Mouse (Mus musculus): ENCODE measurements around the gene Il17rb. TPM values are rescaled to one million over a fixed set of nuclear protein-coding genes. Genes with fewer than 3 reads are reported as not detected.

The Il17rb gene
- total and polyA plus RNA-seq, 3 experiments, result 0.33 TPM; not detected in 2

DNA sequence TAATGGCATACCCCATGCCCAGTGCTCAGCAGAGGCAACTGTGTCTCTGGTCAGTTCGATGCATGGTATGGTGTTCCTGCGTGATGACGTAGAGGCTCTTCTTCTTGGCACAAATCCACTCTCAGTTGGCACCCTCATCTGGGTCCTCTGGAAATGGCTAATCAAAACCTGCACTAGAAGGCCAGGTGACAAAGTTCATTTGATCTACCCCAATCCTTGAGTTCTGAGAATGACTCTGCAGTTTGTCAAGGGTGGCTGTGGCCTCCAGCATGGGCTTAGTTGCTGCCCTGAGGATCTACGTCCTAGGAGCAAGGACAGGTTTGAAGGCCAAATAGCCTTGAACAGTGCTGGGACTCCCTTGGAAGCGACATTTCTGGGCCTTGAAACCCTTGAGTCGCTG, 10.2 kb upstream of the Il17rb start:
- Histone ChIP-seq H3K4me3 (ENCODE audit: low read depth, low read length) (no peak overlapping the region), H3K9me3 (replicated peaks) (no peaks in the 10 kb centered on the region), H3K27me3 (ENCODE audit: insufficient read depth, low read length) (no peaks in the 10 kb centered on the region), H3K36me3 (replicated peaks) (no peaks in the 10 kb centered on the region), H3K4me1 (ENCODE audit: insufficient read depth, low read depth, low read length) (no peaks in the 10 kb centered on the region)
- TF ChIP-seq GATA1 (IDR thresholded peaks at IDR 0.05; ENCODE audit: borderline replicate concordance, low read length) (no peak), POLR2AphosphoS5 (IDR thresholded peaks at IDR 0.05; ENCODE audit: insufficient replicate concordance, low read depth, low read length) (no peak), GATA2 (IDR thresholded peaks at IDR 0.05; ENCODE audit: borderline replicate concordance, low read depth, low read length) (no peak), TAL1 (conservative IDR thresholded peaks at IDR 0.05; ENCODE audit: low read depth, low read length) (no peak), CTCF (IDR thresholded peaks at IDR 0.05; ENCODE audit: low read depth, low read length) (no peak)
- ATAC-seq (ENCODE audit: extremely low read depth, insufficient number of reproducible peaks, low FRiP score, poor library complexity, severe bottlenecking) (no peak), DNase-seq (ENCODE audit: low spot score) (no peak)

DNA sequence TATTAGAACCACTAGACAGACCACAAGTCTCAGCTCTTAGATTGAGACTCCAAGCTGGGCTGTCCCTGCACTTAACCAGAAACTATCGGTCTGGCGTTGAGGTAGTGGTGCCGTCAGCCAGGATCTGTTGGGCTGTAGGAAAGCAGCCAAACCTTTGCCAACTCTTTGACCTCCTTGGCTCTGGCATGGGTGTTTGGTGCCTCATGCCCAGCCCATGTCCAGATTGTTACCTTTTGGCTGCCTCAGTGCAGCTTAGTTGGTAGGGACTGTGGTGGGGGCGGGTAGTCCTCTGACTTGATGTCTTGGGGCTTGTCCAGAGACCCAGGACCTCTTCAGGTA, 9.7 kb upstream of the Il17rb start:
- H3K27me3 ChIP-seq (ENCODE audit: insufficient read depth, low read length), result no peaks in the 10 kb centered on the region
- ATAC-seq (ENCODE audit: extremely low read depth, insufficient number of reproducible peaks, low FRiP score, poor library complexity, severe bottlenecking) (no peak), DNase-seq (ENCODE audit: low spot score) (no peak)
- H3K4me1 ChIP-seq (ENCODE audit: insufficient read depth, low read depth, low read length), result no peaks in the 10 kb centered on the region
- no peak overlapping the region for H3K4me3 ChIP-seq (ENCODE audit: low read depth, low read length)
- H3K9me3 ChIP-seq (replicated peaks), result no peaks in the 10 kb centered on the region
- no peaks in the 10 kb centered on the region for H3K36me3 ChIP-seq (replicated peaks)
- TF ChIP-seq POLR2AphosphoS5 (IDR thresholded peaks at IDR 0.05; ENCODE audit: insufficient replicate concordance, low read depth, low read length), result no peak
- TF ChIP-seq GATA1 (IDR thresholded peaks at IDR 0.05; ENCODE audit: borderline replicate concordance, low read length), result no peak
- no peak for TF ChIP-seq TAL1 (conservative IDR thresholded peaks at IDR 0.05; ENCODE audit: low read depth, low read length)
- TF ChIP-seq GATA2 (IDR thresholded peaks at IDR 0.05; ENCODE audit: borderline replicate concordance, low read depth, low read length), result no peak
- no peak for TF ChIP-seq CTCF (IDR thresholded peaks at IDR 0.05; ENCODE audit: low read depth, low read length)

DNA sequence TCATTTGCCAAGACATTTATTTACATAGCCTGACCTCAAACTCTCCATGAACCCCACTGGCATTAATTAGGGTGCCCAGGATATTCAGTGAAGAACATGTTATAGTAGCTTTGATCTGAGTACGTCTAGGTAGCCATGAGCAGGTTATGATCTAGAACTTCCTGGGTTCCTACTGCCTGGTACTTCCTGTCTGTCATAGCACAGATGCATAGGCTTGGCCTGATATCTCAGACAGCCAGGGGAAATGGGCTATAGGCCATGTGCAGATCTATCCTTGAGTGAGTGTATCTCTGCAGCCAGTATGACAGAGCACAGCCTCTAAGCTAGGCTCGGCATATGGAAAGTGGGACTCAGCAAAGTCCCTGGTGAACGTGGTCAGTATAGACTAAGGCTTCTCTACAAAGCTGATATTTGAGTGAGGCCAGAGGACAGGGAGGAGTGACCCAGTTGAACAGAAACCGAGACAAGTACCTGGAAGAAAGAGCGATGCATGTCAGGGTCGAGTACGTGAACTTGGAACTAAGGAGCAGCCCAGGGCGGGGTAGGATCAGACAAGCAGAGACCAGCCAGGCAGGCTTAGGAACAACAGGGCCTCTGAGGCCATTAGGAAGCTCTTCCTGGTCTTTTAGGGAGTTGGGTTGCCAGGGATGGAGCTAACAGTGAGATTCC, 9.2 kb upstream of the Il17rb start:
- Histone ChIP-seq H3K9me3 (replicated peaks) (no peaks in the 10 kb centered on the region), H3K4me3 (ENCODE audit: low read depth, low read length) (no peak overlapping the region), H3K27me3 (ENCODE audit: insufficient read depth, low read length) (no peaks in the 10 kb centered on the region), H3K4me1 (ENCODE audit: insufficient read depth, low read depth, low read length) (no peaks in the 10 kb centered on the region), H3K36me3 (replicated peaks) (no peaks in the 10 kb centered on the region)
- ATAC-seq (ENCODE audit: extremely low read depth, insufficient number of reproducible peaks, low FRiP score, poor library complexity, severe bottlenecking) (no peak), DNase-seq (ENCODE audit: low spot score) (no peak)
- no peak for TF ChIP-seq TAL1 (conservative IDR thresholded peaks at IDR 0.05; ENCODE audit: low read depth, low read length)
- TF ChIP-seq POLR2AphosphoS5 (IDR thresholded peaks at IDR 0.05; ENCODE audit: insufficient replicate concordance, low read depth, low read length), result no peak
- TF ChIP-seq CTCF (IDR thresholded peaks at IDR 0.05; ENCODE audit: low read depth, low read length), result no peak
- no peak for TF ChIP-seq GATA1 (IDR thresholded peaks at IDR 0.05; ENCODE audit: borderline replicate concordance, low read length)
- no peak for TF ChIP-seq GATA2 (IDR thresholded peaks at IDR 0.05; ENCODE audit: borderline replicate concordance, low read depth, low read length)

DNA sequence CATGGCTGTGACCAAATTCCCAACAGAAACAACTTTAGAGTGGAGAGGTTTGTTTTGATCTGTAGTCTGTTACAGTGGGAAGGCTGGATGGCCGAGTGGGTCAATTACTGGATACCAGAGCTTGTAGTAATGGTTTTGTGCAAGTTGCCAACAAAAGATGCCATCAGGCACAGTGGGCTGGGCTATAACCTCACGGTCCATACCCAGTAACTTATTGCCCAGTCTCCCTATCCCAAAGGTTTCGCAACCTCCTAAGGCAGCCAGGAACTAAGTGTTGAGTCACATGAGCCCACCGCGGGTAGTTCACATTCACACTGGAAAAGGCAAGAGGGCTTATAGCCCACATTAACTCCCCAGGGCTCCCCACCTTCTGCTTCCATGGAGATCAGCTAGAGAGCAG, 8.0 kb upstream of the Il17rb start:
- ATAC-seq (ENCODE audit: extremely low read depth, insufficient number of reproducible peaks, low FRiP score, poor library complexity, severe bottlenecking), result no peak
- no peaks in the 10 kb centered on the region for H3K36me3 ChIP-seq (replicated peaks)
- TF ChIP-seq CTCF (IDR thresholded peaks at IDR 0.05; ENCODE audit: low read depth, low read length) (no peak), TAL1 (conservative IDR thresholded peaks at IDR 0.05; ENCODE audit: low read depth, low read length) (no peak), GATA2 (IDR thresholded peaks at IDR 0.05; ENCODE audit: borderline replicate concordance, low read depth, low read length) (no peak), POLR2AphosphoS5 (IDR thresholded peaks at IDR 0.05; ENCODE audit: insufficient replicate concordance, low read depth, low read length) (no peak), GATA1 (IDR thresholded peaks at IDR 0.05; ENCODE audit: borderline replicate concordance, low read length) (no peak)
- H3K9me3 ChIP-seq (replicated peaks), result no peaks in the 10 kb centered on the region
- DNase-seq (ENCODE audit: low spot score), result no peak
- no peaks in the 10 kb centered on the region for H3K27me3 ChIP-seq (ENCODE audit: insufficient read depth, low read length)
- H3K4me3 ChIP-seq (ENCODE audit: low read depth, low read length), result no peak overlapping the region
- no peaks in the 10 kb centered on the region for H3K4me1 ChIP-seq (ENCODE audit: insufficient read depth, low read depth, low read length)

DNA sequence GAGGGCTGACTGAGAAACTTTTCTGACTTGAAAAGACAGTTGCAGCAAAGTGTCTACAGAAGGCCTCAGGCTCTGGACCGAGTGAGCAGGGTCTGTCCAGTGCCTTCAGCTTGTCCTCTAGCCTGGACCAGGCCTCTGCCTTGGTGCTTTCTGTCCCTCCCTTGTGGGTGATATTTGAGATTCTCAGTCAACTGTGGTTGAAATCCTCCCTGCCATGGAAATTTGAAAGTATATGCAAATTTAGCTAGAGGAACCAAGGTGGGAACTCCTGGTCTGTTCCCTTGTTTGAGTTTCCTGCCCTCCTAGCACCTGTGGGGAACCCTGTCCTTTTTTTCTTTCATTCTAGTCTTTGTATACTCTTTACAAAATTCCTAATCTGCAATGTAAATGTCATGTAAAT, 6.3 kb upstream of the Il17rb start:
- ATAC-seq (ENCODE audit: extremely low read depth, insufficient number of reproducible peaks, low FRiP score, poor library complexity, severe bottlenecking) (no peak), DNase-seq (ENCODE audit: low spot score) (no peak)
- peaks cover 8% of the 10 kb centered on the region; the same call in 1 of the 2 replicates for H3K27me3 ChIP-seq (ENCODE audit: insufficient read depth, low read length)
- TF ChIP-seq GATA1 (IDR thresholded peaks at IDR 0.05; ENCODE audit: borderline replicate concordance, low read length) (no peak), GATA2 (IDR thresholded peaks at IDR 0.05; ENCODE audit: borderline replicate concordance, low read depth, low read length) (no peak), CTCF (IDR thresholded peaks at IDR 0.05; ENCODE audit: low read depth, low read length) (no peak), TAL1 (conservative IDR thresholded peaks at IDR 0.05; ENCODE audit: low read depth, low read length) (no peak), POLR2AphosphoS5 (IDR thresholded peaks at IDR 0.05; ENCODE audit: insufficient replicate concordance, low read depth, low read length) (no peak)
- no peaks in the 10 kb centered on the region for H3K36me3 ChIP-seq (replicated peaks)
- no peak overlapping the region for H3K4me3 ChIP-seq (ENCODE audit: low read depth, low read length)
- no peaks in the 10 kb centered on the region for H3K9me3 ChIP-seq (replicated peaks)
- no peaks in the 10 kb centered on the region for H3K4me1 ChIP-seq (ENCODE audit: insufficient read depth, low read depth, low read length)

DNA sequence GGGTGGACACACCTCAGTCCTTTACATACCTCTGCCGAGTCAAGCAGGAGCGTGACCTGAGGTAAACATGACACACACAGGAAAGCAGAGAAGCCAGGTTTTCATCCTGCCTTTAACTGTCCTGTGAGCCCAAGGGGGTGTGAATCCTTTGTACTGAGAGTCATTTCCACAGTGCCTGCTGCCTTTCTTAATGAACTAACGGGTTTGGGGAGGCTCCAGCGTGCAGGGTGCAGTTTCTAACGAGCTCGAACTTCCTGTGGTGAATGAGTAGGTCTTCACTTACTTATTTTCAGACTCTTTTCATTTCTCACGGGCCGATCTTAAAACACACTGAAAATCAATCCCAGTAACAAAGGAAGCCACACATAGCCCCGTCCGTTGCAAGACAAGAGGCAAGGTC, 5.8 kb upstream of the Il17rb start:
- TF ChIP-seq GATA2 (IDR thresholded peaks at IDR 0.05; ENCODE audit: borderline replicate concordance, low read depth, low read length), result no peak
- no peak for TF ChIP-seq GATA1 (IDR thresholded peaks at IDR 0.05; ENCODE audit: borderline replicate concordance, low read length)
- TF ChIP-seq POLR2AphosphoS5 (IDR thresholded peaks at IDR 0.05; ENCODE audit: insufficient replicate concordance, low read depth, low read length), result no peak
- no peak for TF ChIP-seq TAL1 (conservative IDR thresholded peaks at IDR 0.05; ENCODE audit: low read depth, low read length)
- no peak for TF ChIP-seq CTCF (IDR thresholded peaks at IDR 0.05; ENCODE audit: low read depth, low read length)
- Histone ChIP-seq H3K27me3 (ENCODE audit: insufficient read depth, low read length) (peaks cover 10% of the 10 kb centered on the region; the same call in 1 of the 2 replicates), H3K36me3 (replicated peaks) (no peaks in the 10 kb centered on the region), H3K9me3 (replicated peaks) (no peaks in the 10 kb centered on the region), H3K4me1 (ENCODE audit: insufficient read depth, low read depth, low read length) (no peaks in the 10 kb centered on the region), H3K4me3 (ENCODE audit: low read depth, low read length) (no peak overlapping the region)
- ATAC-seq (ENCODE audit: extremely low read depth, insufficient number of reproducible peaks, low FRiP score, poor library complexity, severe bottlenecking), result no peak
- DNase-seq (ENCODE audit: low spot score), result no peak

Measured in G1E (cell line).